In genomic region chr10:60347768-60348610, GRCm38 (mm10) we compare ENCODE assay signal across 10 mouse cellular contexts. TPM values are rescaled to one million over a fixed set of nuclear protein-coding genes. Genes with fewer than 3 reads are reported as not detected.
DNase-seq lines count a peak whose midpoint lies in the region; ATAC-seq and TF ChIP-seq lines count a peak whose summit lies in the region.
"Had no signal": no experiment of that assay in that cellular context is flagged by ENCODE, and none has a peak within 500 bp of the region (broad histone marks: within the 10 kb centered on the region; RNA-seq: fewer than 3 reads in every experiment).

No protein-coding gene starts in this region.

- 47% methylated on average over 9 of the region's 9 CpGs for WGBS in forebrain, postnatal 0 days
- 33% methylated on average over 9 of the region's 9 CpGs for WGBS in forebrain, embryonic 11.5 days
- WGBS in lung, embryonic 14.5 days = 48% methylated on average over 9 of the region's 9 CpGs

- H3K4me3 ChIP-seq in forebrain, postnatal 0 days (ENCODE audit: low read depth, low read length) = no peak overlapping the region
- H3K4me3 ChIP-seq in forebrain, embryonic 11.5 days (ENCODE audit: low read depth, low read length) = no peak overlapping the region
- peak overlapping the region; percentile 48 for H3K4me3 ChIP-seq in lung, embryonic 14.5 days (ENCODE audit: low read depth, low read length)
- H3K4me3 ChIP-seq in erythroblast, embryonic 14.5 days (replicated peaks) = peak overlapping the region; percentile 76
- H3K4me3 ChIP-seq in myocyte = peak overlapping the region; percentile 15

- no peak overlapping the region for H3K27ac ChIP-seq in forebrain, postnatal 0 days (ENCODE audit: low read depth, low read length)
- H3K27ac ChIP-seq in forebrain, embryonic 11.5 days (ENCODE audit: low read depth, low read length) = no peak overlapping the region
- H3K27ac ChIP-seq in lung, embryonic 14.5 days (ENCODE audit: low read depth) = no peak overlapping the region; the same call in 1 of the 2 replicates

- H3ac ChIP-seq in myocyte (ENCODE audit: control insufficient read depth, insufficient read length) = no peak overlapping the region

- H3K27me3 ChIP-seq in forebrain, postnatal 0 days (ENCODE audit: insufficient read depth, low read length) = peaks cover 8% of the 10 kb centered on the region
- peaks cover 10% of the 10 kb centered on the region; the same call in 1 of the 2 replicates for H3K27me3 ChIP-seq in forebrain, embryonic 11.5 days (ENCODE audit: control insufficient read depth, insufficient read depth, low read length)
- no peaks in the 10 kb centered on the region for H3K27me3 ChIP-seq in lung, embryonic 14.5 days (ENCODE audit: insufficient read depth, low read length)
- peaks cover 6% of the 10 kb centered on the region for H3K27me3 ChIP-seq in erythroblast, embryonic 14.5 days (ENCODE audit: control insufficient read depth)
- H3K27me3 ChIP-seq in myocyte (ENCODE audit: control insufficient read depth, insufficient read depth, insufficient read length) = no peaks in the 10 kb centered on the region

- TF ChIP-seq CTCF in forebrain, postnatal 0 days (IDR thresholded peaks at IDR 0.05; ENCODE audit: low read depth) = no peak
- TF ChIP-seq CTCF in lung, embryonic 14.5 days (IDR thresholded peaks at IDR 0.05; ENCODE audit: low read depth) = no peak

- no peaks in the 10 kb centered on the region for H3K4me1 ChIP-seq in forebrain, postnatal 0 days (ENCODE audit: insufficient read depth)
- peaks cover 16% of the 10 kb centered on the region; the same call in 1 of the 2 replicates for H3K4me1 ChIP-seq in forebrain, embryonic 11.5 days (replicated peaks; ENCODE audit: control insufficient read depth, insufficient read depth, low read length)
- peaks cover 41% of the 10 kb centered on the region for H3K4me1 ChIP-seq in lung, embryonic 14.5 days (ENCODE audit: insufficient read depth)
- peaks cover 69% of the 10 kb centered on the region for H3K4me1 ChIP-seq in erythroblast, embryonic 14.5 days (ENCODE audit: control insufficient read depth)

- H3K79me2 ChIP-seq in myocyte (ENCODE audit: control insufficient read depth, insufficient read depth) = no peaks in the 10 kb centered on the region

- no peaks in the 10 kb centered on the region for H3K36me3 ChIP-seq in forebrain, postnatal 0 days (ENCODE audit: insufficient read depth)
- no peaks in the 10 kb centered on the region for H3K36me3 ChIP-seq in forebrain, embryonic 11.5 days (ENCODE audit: control insufficient read depth, insufficient read depth, low read length)
- H3K36me3 ChIP-seq in lung, embryonic 14.5 days (ENCODE audit: insufficient read depth) = no peaks in the 10 kb centered on the region
- peaks cover 9% of the 10 kb centered on the region for H3K36me3 ChIP-seq in erythroblast, embryonic 14.5 days (ENCODE audit: control insufficient read depth)
- no peaks in the 10 kb centered on the region for H3K36me3 ChIP-seq in myocyte (ENCODE audit: control insufficient read depth, insufficient read depth)

- no peak for ATAC-seq in forebrain, postnatal 0 days
- no peak for ATAC-seq in forebrain, embryonic 11.5 days (replicated peaks; ENCODE audit: low FRiP score)
- no peak for ATAC-seq in lung, embryonic 14.5 days (ENCODE audit: insufficient read depth)

- 0 out of 2 replicates have a peak overlapping the region, but pooled peaks have one; percentile 29 for H3K4me2 ChIP-seq in forebrain, postnatal 0 days (ENCODE audit: low read depth)
- no peak overlapping the region for H3K4me2 ChIP-seq in forebrain, embryonic 11.5 days (ENCODE audit: low read depth, low read length, severe bottlenecking)
- peak overlapping the region; percentile 70 for H3K4me2 ChIP-seq in lung, embryonic 14.5 days
- peak overlapping the region; percentile 86 for H3K4me2 ChIP-seq in myocyte (ENCODE audit: low read depth)

- DNase-seq in forebrain, postnatal 0 days = no peak
- no peak for DNase-seq in forebrain, embryonic 11.5 days (ENCODE audit: low spot score)
- no peak for DNase-seq in lung, embryonic 14.5 days
- no peak for DNase-seq in lung, adult 18-20 months
- DNase-seq in adrenal gland, postnatal 4 days (ENCODE audit: low spot score in 2 of 2) = no peak
- no peak for DNase-seq in ovary, postnatal 14 days (ENCODE audit: low spot score)
- DNase-seq: adrenal gland, postnatal 25 days; left cerebral cortex, postnatal 4 days had no signal

- H3K9ac ChIP-seq in forebrain, postnatal 0 days = no peak overlapping the region
- H3K9ac ChIP-seq in forebrain, embryonic 11.5 days (ENCODE audit: low read length) = no peak overlapping the region
- H3K9ac ChIP-seq in lung, embryonic 14.5 days = no peak overlapping the region

- H3K9me3 ChIP-seq in forebrain, postnatal 0 days (ENCODE audit: low read length) = no peaks in the 10 kb centered on the region
- no peaks in the 10 kb centered on the region for H3K9me3 ChIP-seq in forebrain, embryonic 11.5 days (ENCODE audit: control insufficient read depth, low read length)
- H3K9me3 ChIP-seq in lung, embryonic 14.5 days (ENCODE audit: low read depth, low read length) = no peaks in the 10 kb centered on the region
- H3K9me3 ChIP-seq in erythroblast, embryonic 14.5 days (ENCODE audit: control insufficient read depth, low read length) = no peaks in the 10 kb centered on the region

- TF ChIP-seq POLR2A in myocyte (IDR thresholded peaks at IDR 0.05; ENCODE audit: insufficient read length, low read depth) = no peak

TF ChIP-seq in myocyte, 11 proteins besides CTCF, POLR2A, EP300 and RAD21:
- TF ChIP-seq TCF12 (IDR thresholded peaks at IDR 0.05; ENCODE audit: insufficient read depth, poor library complexity, severe bottlenecking) (no peak), REST (IDR thresholded peaks at IDR 0.05; ENCODE audit: insufficient read depth, insufficient read length) (no peak), USF1 (IDR thresholded peaks at IDR 0.05; ENCODE audit: low read depth) (no peak), TCF3 (IDR thresholded peaks at IDR 0.05; ENCODE audit: insufficient read length, low read depth) (no peak), MAX (IDR thresholded peaks at IDR 0.05; ENCODE audit: low read depth) (no peak), CEBPB (IDR thresholded peaks at IDR 0.05; ENCODE audit: insufficient read depth, poor library complexity, severe bottlenecking) (no peak), MYOD1 (IDR thresholded peaks at IDR 0.05; ENCODE audit: control insufficient read depth in 1 of 3, insufficient read length in 2 of 3, low read depth in 2 of 3) (no peak), SRF (IDR thresholded peaks at IDR 0.05; ENCODE audit: control insufficient read depth, insufficient read length, low read depth) (no peak), E2F4 (IDR thresholded peaks at IDR 0.05; ENCODE audit: insufficient read depth) (no peak), MYOG (IDR thresholded peaks at IDR 0.05; ENCODE audit: control insufficient read depth in 1 of 3, insufficient read depth in 1 of 3, insufficient read length in 2 of 3, low read depth in 2 of 3) (no peak), POLR2AphosphoS2 (IDR thresholded peaks at IDR 0.05; ENCODE audit: insufficient read length, low read depth) (no peak)

RNA-seq across cellular contexts. Expression of gene Vsir, which starts 1.3 kb away (rescaled TPM):
- 6.8 and 9.3 TPM in 2 replicates for total RNA-seq in forebrain, postnatal 0 days (2014; rRNA removed)
- polyA plus RNA-seq in forebrain, postnatal 0 days (2015; fragmentation: Nextera tagmentation; extraction: Ambion mirVana) = 2.5 TPM in 2 replicates
- polyA plus RNA-seq in forebrain, embryonic 11.5 days (2014; fragmentation: Nextera tagmentation; extraction: Ambion mirVana) = 0.96 and 1.2 TPM in 2 replicates
- polyA plus RNA-seq in lung, embryonic 14.5 days (2014; fragmentation: Nextera tagmentation; extraction: Ambion mirVana) = 4.3 and 6.7 TPM in 2 replicates
- 4.9 and 6.2 TPM in 2 replicates for polyA plus RNA-seq in erythroblast, embryonic 14.5 days (2012)
- polyA plus RNA-seq in myocyte (2012; fragmentation: generic; extraction: Trizol) = 5.3 TPM
- 10 to 100 TPM; 15.7 to 16.5 TPM for total RNA-seq in adrenal gland, postnatal 4 days (2021)

RNA-seq across cellular contexts. Expression of gene Gm17455, which starts 51.5 kb away (rescaled TPM):
- 4.7 and 5.4 TPM in 2 replicates for total RNA-seq in forebrain, postnatal 0 days (2014; rRNA removed)
- 9.4 and 10.6 TPM in 2 replicates for polyA plus RNA-seq in forebrain, postnatal 0 days (2015; fragmentation: Nextera tagmentation; extraction: Ambion mirVana)
- 1.7 and 4.2 TPM in 2 replicates for polyA plus RNA-seq in forebrain, embryonic 11.5 days (2014; fragmentation: Nextera tagmentation; extraction: Ambion mirVana)
- polyA plus RNA-seq in lung, embryonic 14.5 days (2014; fragmentation: Nextera tagmentation; extraction: Ambion mirVana) = 0.74 and 1.2 TPM in 2 replicates
- polyA plus RNA-seq in erythroblast, embryonic 14.5 days (2012) = not detected in 2 replicates
- polyA plus RNA-seq in myocyte (2012; fragmentation: generic; extraction: Trizol) = 20.5 TPM
- not detected for total RNA-seq in adrenal gland, postnatal 4 days (2021)
- total RNA-seq: adrenal gland, postnatal 25 days had no signal

Comparison
In these comparisons a context has a peak if more than half of its experiments do, and no peak if none do; other contexts are left out.
1. H3K4me3 ChIP-seq: peak in lung, embryonic 14.5 days (single experiment), erythroblast, embryonic 14.5 days (single experiment) and myocyte (single experiment); none in forebrain, postnatal 0 days (single experiment) and forebrain, embryonic 11.5 days (single experiment).